Mouse (Mus musculus): Measurements from ENCODE around the gene Pkib.

DNA sequence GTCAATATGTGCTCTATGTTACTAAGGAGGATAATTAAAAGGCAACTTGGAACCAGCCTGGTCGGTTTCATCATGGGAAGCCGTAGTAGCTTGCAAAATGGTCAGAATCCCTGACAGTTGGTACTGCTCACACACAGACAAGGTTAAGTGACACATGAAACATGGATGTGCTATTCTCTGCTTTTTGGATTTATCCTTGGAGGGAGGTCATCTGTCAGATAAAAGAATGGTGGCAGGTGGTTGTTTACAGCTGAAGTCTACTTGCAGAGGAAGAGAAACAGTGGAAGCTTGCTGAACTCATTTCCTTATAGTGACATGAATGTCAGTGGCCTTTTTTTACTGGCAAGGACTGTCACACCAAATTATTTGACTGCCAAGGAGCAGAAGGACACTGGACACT is 32.5 kb downstream of the Pkib start:
- TF ChIP-seq CTCF (IDR thresholded peaks at IDR 0.05; ENCODE audit: insufficient read depth, low read length) (no peak), POLR2A (IDR thresholded peaks at IDR 0.05; ENCODE audit: borderline replicate concordance, extremely low read depth, low read depth, low read length) (no peak)

Data from lung, adult 2 months (tissue).